Mouse (Mus musculus): Measurements from ENCODE around the gene Kcnmb2.

Gene Kcnmb2

GRCm38 (mm10) chr3:32012205-32012931 is 110.1 kb downstream of the Kcnmb2 start:
- intact Hi-C loops (cut with DNase I): no loop called here

- intact Hi-C loops (cut with DNase I): no loop called here
Measured at GRCm38 (mm10) chr3:32020981-32021380, 118.7 kb downstream of the Kcnmb2 start.

GRCm38 (mm10) chr3:32029375-32030050 is 127.2 kb downstream of the Kcnmb2 start:
- intact Hi-C loops (cut with DNase I): no loop called here

GRCm38 (mm10) chr3:32032381-32032780 is 130.1 kb downstream of the Kcnmb2 start:
- intact Hi-C loops (cut with DNase I): no loop called here

- intact Hi-C loops (cut with DNase I): no loop called here
Measured at GRCm38 (mm10) chr3:32043814-32044213, 141.5 kb downstream of the Kcnmb2 start.

- intact Hi-C loops (cut with DNase I): no loop called here
Measured at GRCm38 (mm10) chr3:32048777-32049176, 146.5 kb downstream of the Kcnmb2 start.

GRCm38 (mm10) chr3:32052596-32052995 is 150.3 kb downstream of the Kcnmb2 start:
- intact Hi-C loops (cut with DNase I): no loop called here

GRCm38 (mm10) chr3:32053610-32054241 is 151.4 kb downstream of the Kcnmb2 start:
- intact Hi-C loops (cut with DNase I): no loop called here

GRCm38 (mm10) chr3:32059888-32060656 is 157.8 kb downstream of the Kcnmb2 start:
- intact Hi-C loops (cut with DNase I): no loop called here

- intact Hi-C loops (cut with DNase I): no loop called here
Measured at GRCm38 (mm10) chr3:32062685-32063084, 160.4 kb downstream of the Kcnmb2 start.

GRCm38 (mm10) chr3:32063312-32063711 is 161.0 kb downstream of the Kcnmb2 start:
- intact Hi-C loops (cut with DNase I): no loop called here

GRCm38 (mm10) chr3:32067004-32067935 is 165.0 kb downstream of the Kcnmb2 start:
- intact Hi-C loops (cut with DNase I): no loop called here

- intact Hi-C loops (cut with DNase I): no loop called here
Measured at GRCm38 (mm10) chr3:32073881-32074280, 171.6 kb downstream of the Kcnmb2 start.

GRCm38 (mm10) chr3:32088762-32089161 is 186.5 kb downstream of the Kcnmb2 start:
- intact Hi-C loops (cut with DNase I): no loop called here

- intact Hi-C loops (cut with DNase I): no loop called here
Measured at GRCm38 (mm10) chr3:32101391-32101790, 199.1 kb downstream of the Kcnmb2 start.

- intact Hi-C loops (cut with DNase I): no loop called here
Measured at GRCm38 (mm10) chr3:32119851-32120250, 217.5 kb downstream of the Kcnmb2 start.

GRCm38 (mm10) chr3:32121731-32122130 is 219.4 kb downstream of the Kcnmb2 start:
- intact Hi-C loops (cut with DNase I): no loop called here

- intact Hi-C loops (cut with DNase I): no loop called here
Measured at GRCm38 (mm10) chr3:32125431-32125830, 223.1 kb downstream of the Kcnmb2 start.

- intact Hi-C loops (cut with DNase I): no loop called here
Measured at GRCm38 (mm10) chr3:32128391-32128790, 226.1 kb downstream of the Kcnmb2 start.

- intact Hi-C loops (cut with DNase I): no loop called here
Measured at GRCm38 (mm10) chr3:32130696-32131095, 228.4 kb downstream of the Kcnmb2 start.

All from adrenal gland (tissue).